Mouse (Mus musculus) heart, adult 18-20 months (tissue): ENCODE results near the gene Myadml2. TPM values are rescaled to one million over a fixed set of nuclear protein-coding genes. Genes with fewer than 3 reads are reported as not detected.

Source experiments
- DNase-seq, 2 experiments: peaks; one replicate each; pipeline ENCODE4 v3.0.0; 2021 to 2022; ENCODE audit warnings: mixed read lengths in 1 of 2
- total RNA-seq, 2 experiments: library from RNA; stranded (reverse); gene quantifications; 2 replicates each; pipeline ENCODE4 v1.2.3; 2021

Gene Myadml2
- total RNA-seq, 2 experiments from 2014 or later = 77.0 to 81.2 TPM

GRCm38 (mm10) chr11:120630401-120630871, 17.5 kb downstream of the Myadml2 start:
- DNase-seq = peak; percentile 66 to 73

GRCm38 (mm10) chr11:120629911-120630310, 18.0 kb downstream of the Myadml2 start:
- peak; percentile 74 to 82 for DNase-seq

- peak in 1 of 2 experiments; percentile 73 for DNase-seq
Observed at GRCm38 (mm10) chr11:120629341-120629730, 18.6 kb downstream of the Myadml2 start.

GRCm38 (mm10) chr11:120628601-120629340, 19.2 kb downstream of the Myadml2 start:
- no peak for DNase-seq

- no peak for DNase-seq
Observed at GRCm38 (mm10) chr11:120627468-120628300, 20.3 kb downstream of the Myadml2 start.

- no peak for DNase-seq
Observed at GRCm38 (mm10) chr11:120626785-120627467, 21.0 kb downstream of the Myadml2 start.

GRCm38 (mm10) chr11:120625152-120625775, 22.7 kb downstream of the Myadml2 start, which contains the start of gene Sirt7:
Gene Sirt7 (minus strand): TSS chr11:120625240.
- no peak for DNase-seq

GRCm38 (mm10) chr11:120624680-120625111, 23.3 kb downstream of the Myadml2 start:
- DNase-seq = peak; percentile 89 to 93

- peak; percentile 57 to 75 for DNase-seq
Observed at GRCm38 (mm10) chr11:120623961-120624679, 23.8 kb downstream of the Myadml2 start.

GRCm38 (mm10) chr11:120622805-120623204, 25.2 kb downstream of the Myadml2 start:
- no peak for DNase-seq

- no peak for DNase-seq
Observed at GRCm38 (mm10) chr11:120620195-120620594, 27.8 kb downstream of the Myadml2 start.

- DNase-seq = no peak
Observed at GRCm38 (mm10) chr11:120618619-120619535, 29.1 kb downstream of the Myadml2 start.

GRCm38 (mm10) chr11:120617519-120618112, 30.3 kb downstream of the Myadml2 start, which contains the start of gene Pcyt2:
Gene Pcyt2 (minus strand): TSS chr11:120617936.
- DNase-seq = peak; percentile 90 to 93

- no peak for DNase-seq
Observed at GRCm38 (mm10) chr11:120616617-120617294, 31.2 kb downstream of the Myadml2 start.

- no peak for DNase-seq
Observed at GRCm38 (mm10) chr11:120615606-120616203, 32.3 kb downstream of the Myadml2 start.

- no peak for DNase-seq
Observed at GRCm38 (mm10) chr11:120615167-120615566, 32.8 kb downstream of the Myadml2 start.

- DNase-seq = no peak
Observed at GRCm38 (mm10) chr11:120613976-120614375, 34.0 kb downstream of the Myadml2 start.

- no peak for DNase-seq
Observed at GRCm38 (mm10) chr11:120613481-120613972, 34.4 kb downstream of the Myadml2 start.
